Mouse (Mus musculus): Measurements from ENCODE around the gene Ide.
"Not testable (repeated sequence)": the region's sequence is repeated elsewhere in the genome, so short reads cannot be mapped to it uniquely, and the experiment has no call there.

Ide gene

GRCm38 (mm10) chr19:37269106-37269505 lies 68.5 kb downstream of the Ide start:
- DNase-seq (ENCODE audit: low read depth, low spot score): no peak

GRCm38 (mm10) chr19:37265333-37266103 lies 72.1 kb downstream of the Ide start:
- peak; percentile 77 for DNase-seq (ENCODE audit: low read depth, low spot score)

GRCm38 (mm10) chr19:37263943-37264897 lies 73.4 kb downstream of the Ide start:
- DNase-seq (ENCODE audit: low read depth, low spot score): peak; percentile 13

DNA sequence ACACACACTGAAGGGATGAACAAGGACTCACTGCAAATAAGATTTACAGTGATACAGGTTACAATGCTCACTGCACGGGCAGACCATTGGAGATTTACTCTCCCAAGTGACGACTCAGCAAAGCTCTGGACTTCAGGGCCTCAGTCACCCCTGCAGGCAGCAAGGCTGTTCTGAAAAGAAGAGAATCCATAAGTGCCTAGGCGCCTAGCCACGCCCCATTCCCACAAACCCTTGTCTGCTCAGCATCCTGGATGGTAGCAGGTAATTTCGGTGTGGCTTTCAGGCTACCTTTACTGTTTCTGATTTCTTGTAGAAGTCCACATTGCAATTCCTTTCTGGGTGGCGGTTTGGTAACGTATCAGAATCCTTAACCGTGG lies 74.1 kb downstream of the Ide start:
- no peak for DNase-seq (ENCODE audit: low read depth, low spot score)

GRCm38 (mm10) chr19:37262389-37262788 lies 75.3 kb downstream of the Ide start:
- DNase-seq (ENCODE audit: low read depth, low spot score): no peak

DNA sequence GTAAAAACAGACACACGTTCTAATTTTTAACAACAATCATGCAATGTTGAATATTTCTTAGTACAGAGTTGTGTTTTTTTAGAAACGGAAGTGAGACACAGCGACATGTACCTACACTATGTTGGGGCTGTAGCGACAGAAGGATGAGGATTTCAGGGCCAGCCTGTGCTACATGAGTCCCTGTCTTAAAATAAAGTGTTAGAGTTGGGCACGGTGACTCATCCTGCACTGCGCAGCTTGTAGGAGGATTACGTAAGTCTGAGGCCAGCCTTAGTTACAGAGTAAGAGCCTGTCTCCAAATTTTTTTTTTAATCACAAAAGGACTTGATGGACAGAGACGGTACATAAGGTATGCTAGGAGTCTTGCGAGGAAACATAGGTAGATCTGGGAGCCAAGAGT lies 82.3 kb downstream of the Ide start:
- DNase-seq (ENCODE audit: low read depth, low spot score): no peak

- DNase-seq (ENCODE audit: low read depth, low spot score): no peak
Observed at GRCm38 (mm10) chr19:37252104-37252503, 85.5 kb downstream of the Ide start.

DNA sequence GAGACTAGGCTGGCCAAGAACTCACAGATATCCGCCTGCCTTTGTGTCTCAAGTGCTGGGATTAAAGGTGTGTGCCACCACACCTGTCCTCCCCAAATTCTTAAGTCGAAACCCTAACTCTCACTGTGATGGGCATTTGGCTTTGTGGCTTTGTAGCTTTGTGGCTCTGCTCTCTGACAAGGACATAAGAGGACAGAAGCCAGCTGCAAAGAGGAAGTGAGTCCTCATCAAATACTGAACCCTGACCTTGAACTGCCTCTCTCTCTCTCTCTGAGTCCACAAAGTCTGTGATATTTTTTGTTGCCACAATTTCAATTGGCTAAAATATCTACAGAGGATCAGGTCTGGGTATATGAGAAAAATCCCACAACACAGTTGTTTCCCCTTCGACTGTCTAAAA lies 89.5 kb downstream of the Ide start:
- DNase-seq (ENCODE audit: low read depth, low spot score): no peak

DNA sequence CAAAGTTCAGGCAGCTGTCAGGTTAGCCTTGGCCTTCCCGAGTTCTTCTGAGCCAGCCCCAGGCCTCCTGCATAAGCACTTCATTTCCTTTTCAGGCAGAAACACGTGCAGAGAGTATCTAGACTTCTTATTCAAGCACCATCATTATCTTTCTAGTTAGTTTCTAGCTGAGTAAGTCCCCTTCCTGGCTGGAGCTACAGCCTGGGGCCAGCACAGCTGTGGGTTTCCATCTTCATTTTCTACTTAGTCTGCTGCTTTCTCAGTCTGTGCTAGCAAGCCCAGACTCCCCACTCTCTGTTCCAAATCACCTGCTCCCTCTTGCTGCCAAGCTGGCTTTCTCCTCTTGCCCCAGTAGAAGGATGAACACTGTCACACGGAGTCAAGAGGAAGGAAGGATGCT lies 90.8 kb downstream of the Ide start:
- DNase-seq (ENCODE audit: low read depth, low spot score): no peak

GRCm38 (mm10) chr19:37242707-37243106 lies 94.9 kb downstream of the Ide start:
- no peak for DNase-seq (ENCODE audit: low read depth, low spot score)

GRCm38 (mm10) chr19:37241201-37241600 lies 96.5 kb downstream of the Ide start:
- no peak for DNase-seq (ENCODE audit: low read depth, low spot score)

GRCm38 (mm10) chr19:37239096-37239495 lies 98.6 kb downstream of the Ide start:
- peak; percentile 78 for DNase-seq (ENCODE audit: low read depth, low spot score)

- no peak for DNase-seq (ENCODE audit: low read depth, low spot score)
Observed at GRCm38 (mm10) chr19:37238651-37239050, 99.0 kb downstream of the Ide start.

DNA sequence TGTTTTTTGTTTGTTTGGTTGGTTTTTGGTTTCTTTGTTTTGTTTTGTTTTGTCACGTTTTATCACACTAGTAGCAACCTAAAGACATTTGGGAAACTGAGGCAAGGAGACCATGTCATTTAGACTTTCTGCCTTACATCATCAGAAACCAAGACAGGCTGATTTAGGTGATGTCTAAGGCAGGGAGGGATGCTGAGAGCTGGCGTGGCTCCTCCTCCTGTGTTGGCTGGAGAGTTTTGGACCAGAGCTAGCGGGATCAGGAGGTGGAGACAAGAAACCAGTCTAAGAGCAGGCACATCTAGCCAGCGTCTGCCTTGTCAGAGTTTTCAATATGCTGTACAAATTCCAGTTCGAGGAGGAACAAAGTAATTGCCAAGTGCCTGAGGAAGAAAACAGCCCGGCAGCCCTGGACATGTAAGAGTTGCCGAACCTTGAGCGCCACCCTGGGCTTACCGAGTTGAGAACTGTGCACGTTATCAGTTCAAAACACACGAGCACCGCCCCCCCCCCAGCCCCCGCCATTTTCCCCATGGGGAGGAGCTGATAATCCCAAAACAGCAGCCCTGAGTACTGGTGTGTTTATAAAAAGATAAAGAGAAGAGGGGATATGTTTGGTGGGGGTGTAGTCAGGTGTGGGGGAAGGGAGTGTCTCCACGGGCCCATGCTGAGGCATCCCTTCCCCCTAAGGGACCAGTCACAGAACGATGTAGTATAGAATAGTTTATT lies 99.8 kb downstream of the Ide start:
- DNase-seq (ENCODE audit: low read depth, low spot score): no peak

- DNase-seq (ENCODE audit: low read depth, low spot score): no peak
Observed at GRCm38 (mm10) chr19:37237306-37237705, 100.3 kb downstream of the Ide start.

- no peak for DNase-seq (ENCODE audit: low read depth, low spot score)
Observed at GRCm38 (mm10) chr19:37235818-37236217, 101.8 kb downstream of the Ide start.

- peak; percentile 39 for DNase-seq (ENCODE audit: low read depth, low spot score)
Observed at GRCm38 (mm10) chr19:37233561-37234539, 103.8 kb downstream of the Ide start.

- DNase-seq (ENCODE audit: low read depth, low spot score): not testable (repeated sequence)
Observed at GRCm38 (mm10) chr19:37232598-37232997, 105.1 kb downstream of the Ide start.

DNA sequence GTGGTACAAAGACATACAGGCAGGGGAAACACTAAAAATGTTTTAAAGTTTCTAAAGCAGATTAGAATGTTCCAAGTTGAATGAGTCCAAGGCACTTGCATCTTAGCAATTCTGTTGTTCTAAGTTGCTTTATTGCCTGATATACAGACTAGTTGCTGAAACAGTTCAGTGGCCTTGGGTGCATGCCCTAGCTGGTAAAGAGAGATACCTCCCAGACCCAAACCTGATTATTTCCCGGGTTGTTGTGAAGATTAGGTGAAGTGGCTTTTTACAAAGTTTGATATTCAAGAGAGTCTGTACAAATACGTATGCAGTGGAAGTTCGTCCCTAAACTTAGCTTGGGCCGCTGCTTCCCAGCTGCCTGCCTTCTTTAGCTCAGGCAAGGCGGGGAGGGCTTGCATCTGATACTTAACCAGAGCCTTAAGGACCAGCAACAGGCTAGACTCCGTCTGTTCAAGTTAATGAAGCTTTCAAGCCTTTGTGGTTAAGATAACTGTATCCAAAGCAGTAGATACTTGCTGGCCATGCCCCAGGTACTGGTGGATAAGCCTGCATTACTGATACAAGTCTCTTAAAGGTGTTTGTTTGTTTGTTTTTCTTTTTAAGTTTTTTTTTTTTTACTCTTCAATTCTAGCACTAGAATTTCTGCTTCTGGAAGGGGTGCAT lies 112.3 kb downstream of the Ide start:
- no peak for DNase-seq (ENCODE audit: low read depth, low spot score)

All from mesoderm, embryonic 11.5 days (tissue).